Mouse (Mus musculus): Measurements from ENCODE around the gene Orc1. TPM values are rescaled to one million over a fixed set of nuclear protein-coding genes. Genes with fewer than 3 reads are reported as not detected.

Gene Orc1
- polyA plus RNA-seq, 1 experiment from 2014 or later: 13.0 TPM

- Histone ChIP-seq H3K9me3 (no peaks in the 10 kb centered on the region), H3K9ac (no peak overlapping the region), H3K36me3 (replicated peaks) (peaks cover 18% of the 10 kb centered on the region), H3K4me2 (no peak overlapping the region), H3K4me1 (no peaks in the 10 kb centered on the region), H3K4me3 (replicated peaks) (no peak overlapping the region), H3K27me3 (no peaks in the 10 kb centered on the region), H3K27ac (no peak overlapping the region)
- WGBS: 82% methylated on average over 2 of the region's 2 CpGs
- ATAC-seq (ENCODE audit: low FRiP score): no peak
Measured at GRCm38 (mm10) chr4:108664407-108664806, 85.2 kb downstream of the Orc1 start.

Other genes starting within 250 kb of the Orc1 start
- gene Shisal2a, start 196.1 kb upstream of the Orc1 start, polyA plus RNA-seq (2016; fragmentation: Nextera tagmentation; extraction: Ambion mirVana): 2.2 and 2.3 TPM in 2 replicates
- 29.2 and 35.1 TPM in 2 replicates for gene Gpx7, start 172.5 kb upstream of the Orc1 start, polyA plus RNA-seq (2016; fragmentation: Nextera tagmentation; extraction: Ambion mirVana)
- gene Tut4, start 120.0 kb upstream of the Orc1 start, polyA plus RNA-seq (2016; fragmentation: Nextera tagmentation; extraction: Ambion mirVana): 94.9 and 118 TPM in 2 replicates
- gene Prpf38a, start 87 bp upstream of the Orc1 start, polyA plus RNA-seq (2016; fragmentation: Nextera tagmentation; extraction: Ambion mirVana): 107 and 112 TPM in 2 replicates
- gene Cc2d1b, start 40.5 kb downstream of the Orc1 start, polyA plus RNA-seq (2016; fragmentation: Nextera tagmentation; extraction: Ambion mirVana): 22.8 and 29.1 TPM in 2 replicates
- 1.8 and 2.8 TPM in 2 replicates for gene 3110021N24Rik, start 140.2 kb downstream of the Orc1 start, polyA plus RNA-seq (2016; fragmentation: Nextera tagmentation; extraction: Ambion mirVana)
- 5.4 and 5.9 TPM in 2 replicates for gene Zfyve9, start 201.4 kb downstream of the Orc1 start, polyA plus RNA-seq (2016; fragmentation: Nextera tagmentation; extraction: Ambion mirVana)

All from forebrain, embryonic 12.5 days (tissue).